Mouse (Mus musculus) gastrocnemius, adult 2 months (tissue): ENCODE results near the gene Ccdc15. TPM values are rescaled to one million over a fixed set of nuclear protein-coding genes. Genes with fewer than 3 reads are reported as not detected.
A peak's percentile ranks its signal among the peaks of the same experiment; 100 is the strongest.

Experiments
- DNase-seq: peaks from one replicate; pipeline ENCODE4 v3.0.0; 2022
- H3K27ac ChIP-seq: fragments of 200-600 bp; 2 replicates; pipeline ENCODE4 v1.8.1; 2022; ENCODE audit warnings: mild to moderate bottlenecking
- H3K4me3 ChIP-seq: fragments of 200-600 bp; 2 replicates; pipeline ENCODE4 v1.8.1; 2022; ENCODE audit warnings: mild to moderate bottlenecking, moderate library complexity
- CTCF ChIP-seq: fragments of 200-600 bp; IDR thresholded peaks from 2 replicates; pipeline ENCODE4 v1.8.1; 2022; ENCODE audit warnings: antibody characterized with exemption, mild to moderate bottlenecking, moderate library complexity
- intact Hi-C: fragments of 180-260 bp; cut with DNase I; formaldehyde crosslinking; loops from one replicate; pipeline ENCODE4 v1.15.1; 2025
- total RNA-seq, 2 experiments: library from RNA; stranded (reverse); gene quantifications; 2 replicates each; pipeline ENCODE4 v1.2.3; 2021

Gene Ccdc15
- total RNA-seq, 2 experiments from 2014 or later, result 1.7 to 1.8 TPM

GRCm38 (mm10) chr9:37242764-37243163 is 105.5 kb downstream of the Ccdc15 start:
- DNase-seq, result no peak
- TF ChIP-seq CTCF, result no peak
- no peak overlapping the region for H3K27ac ChIP-seq
- intact Hi-C loops, result no loop called here
- H3K4me3 ChIP-seq, result no peak overlapping the region

- intact Hi-C loops, result no loop called here
- no peak for TF ChIP-seq CTCF
- no peak overlapping the region for H3K4me3 ChIP-seq
- H3K27ac ChIP-seq, result no peak overlapping the region
- no peak for DNase-seq
Observed at GRCm38 (mm10) chr9:37235951-37236737, 112.1 kb downstream of the Ccdc15 start.

GRCm38 (mm10) chr9:37232201-37233195 is 115.7 kb downstream of the Ccdc15 start:
- Histone ChIP-seq H3K27ac (no peak overlapping the region), H3K4me3 (no peak overlapping the region)
- intact Hi-C loops, result loop anchor here (5.0 kb wide), 1 partner anchor 260 kb away; no protein-coding TSS in a partner anchor
- DNase-seq, result no peak
- TF ChIP-seq CTCF, result no peak

- intact Hi-C loops, result loop anchor here (1.0 to 5.0 kb wide), 3 partner anchors 53 to 335 kb away; no protein-coding TSS in a partner anchor
- no peak for TF ChIP-seq CTCF
- no peak overlapping the region for H3K27ac ChIP-seq
Observed at GRCm38 (mm10) chr9:37230486-37231195, 117.6 kb downstream of the Ccdc15 start.

GRCm38 (mm10) chr9:37229880-37230325 is 118.3 kb downstream of the Ccdc15 start:
- intact Hi-C loops, result loop anchor here (1.0 to 5.0 kb wide), 3 partner anchors 53 to 335 kb away; no protein-coding TSS in a partner anchor
- peak; percentile 98; the same call in 1 of the 2 replicates for TF ChIP-seq CTCF
- DNase-seq, result peak; percentile 59
- Histone ChIP-seq H3K27ac (no peak overlapping the region), H3K4me3 (no peak overlapping the region)

More at GRCm38 (mm10) chr9:37230486-37231195, 117.6 kb downstream of the Ccdc15 start:
- no peak for DNase-seq
- H3K4me3 ChIP-seq, result no peak overlapping the region

Other genes starting within 250 kb of the Ccdc15 start
- gene Pknox2, start 201.0 kb downstream of the Ccdc15 start, total RNA-seq, result 10 to 100 TPM; 35.4 to 40.7 TPM
- gene Tmem218, start 140.2 kb downstream of the Ccdc15 start, total RNA-seq, result 1 to 10 TPM; 2.5 to 4.2 TPM
- under 1 TPM; 0.36 to 0.50 TPM for gene Slc37a2, start 92.7 kb downstream of the Ccdc15 start, total RNA-seq
- gene Hepacam, start 18.9 kb upstream of the Ccdc15 start, total RNA-seq, result under 1 TPM in 1 of 2 experiments, not detected in 1; 0.20 TPM
- gene Robo4, start 53.5 kb upstream of the Ccdc15 start, total RNA-seq, result 10 to 100 TPM in 1 of 2 experiments, 1 to 10 TPM in 1; 8.6 to 10.6 TPM
- gene Robo3, start 84.8 kb upstream of the Ccdc15 start, total RNA-seq, result not detected
- gene Msantd2, start 140.9 kb upstream of the Ccdc15 start, total RNA-seq, result 1 to 10 TPM; 4.0 to 5.1 TPM
- 10 to 100 TPM; 20.5 to 29.9 TPM for gene Esam, start 179.6 kb upstream of the Ccdc15 start, total RNA-seq
- gene Vsig2, start 190.8 kb upstream of the Ccdc15 start, total RNA-seq, result 1 to 10 TPM; 2.6 to 3.2 TPM
- under 1 TPM; 0.23 to 0.42 TPM for gene Nrgn, start 204.5 kb upstream of the Ccdc15 start, total RNA-seq
- gene Siae, start 207.3 kb upstream of the Ccdc15 start, total RNA-seq, result 1 to 10 TPM; 4.1 to 4.6 TPM